Mouse (Mus musculus): ENCODE results near the gene Scamp5. TPM values are rescaled to one million over a fixed set of nuclear protein-coding genes. Genes with fewer than 3 reads are reported as not detected.

Gene Scamp5
- polyA plus RNA-seq, 1 experiment from 2014 or later = 10.5 TPM

- H3K4me3 ChIP-seq = no peak overlapping the region
- 0 out of 2 replicates have a peak overlapping the region, but pooled peaks have one; percentile 33 for H3K27ac ChIP-seq
- no peak for ATAC-seq
Observed at GRCm38 (mm10) chr9:57440620-57441019, 27.2 kb downstream of the Scamp5 start.

GRCm38 (mm10) chr9:57439522-57440295, 28.2 kb downstream of the Scamp5 start, which contains the start of gene Ppcdc:
Ppcdc (minus strand) TSS chr9:57440124.
- no peaks in the 10 kb centered on the region for H3K27me3 ChIP-seq (replicated peaks)
- H3K4me1 ChIP-seq = peaks cover 35% of the 10 kb centered on the region
- H3K36me3 ChIP-seq = peaks cover 6% of the 10 kb centered on the region; the same call in 1 of the 2 replicates
- peak within 1 kb of the TSS; percentile 67 for H3K4me3 ChIP-seq
- H3K27ac ChIP-seq = peak within 1 kb of the TSS; percentile 86
- H3K4me2 ChIP-seq = peak within 1 kb of the TSS; percentile 80
- peak within 1 kb of the TSS; percentile 79 for H3K9ac ChIP-seq
- 2% methylated on average over 32 of the region's 32 CpGs for WGBS (ENCODE audit: insufficient replicate concordance)
- peak; percentile 96 for ATAC-seq
- no peaks in the 10 kb centered on the region for H3K9me3 ChIP-seq (replicated peaks)

More at GRCm38 (mm10) chr9:57440620-57441019, 27.2 kb downstream of the Scamp5 start:
- H3K4me1 ChIP-seq = peaks cover 30% of the 10 kb centered on the region
- no peaks in the 10 kb centered on the region for H3K9me3 ChIP-seq (replicated peaks)
- H3K36me3 ChIP-seq = peaks cover 9% of the 10 kb centered on the region; the same call in 1 of the 2 replicates
- no peak overlapping the region for H3K9ac ChIP-seq
- H3K4me2 ChIP-seq = peak overlapping the region; percentile 80
- WGBS (ENCODE audit: insufficient replicate concordance) = 81% methylated on average over 1 of the region's 1 CpGs
- no peaks in the 10 kb centered on the region for H3K27me3 ChIP-seq (replicated peaks)

GRCm38 (mm10) chr9:57439083-57439482, 28.8 kb downstream of the Scamp5 start:
- H3K4me1 ChIP-seq = peaks cover 41% of the 10 kb centered on the region
- no peak for ATAC-seq
- peak overlapping the region; percentile 86 for H3K27ac ChIP-seq
- H3K36me3 ChIP-seq = peaks cover 6% of the 10 kb centered on the region; the same call in 1 of the 2 replicates
- peak overlapping the region; percentile 79 for H3K9ac ChIP-seq
- no peaks in the 10 kb centered on the region for H3K9me3 ChIP-seq (replicated peaks)
- no peaks in the 10 kb centered on the region for H3K27me3 ChIP-seq (replicated peaks)
- 29% methylated on average over 7 of the region's 7 CpGs for WGBS (ENCODE audit: insufficient replicate concordance)
- H3K4me3 ChIP-seq = peak overlapping the region; percentile 67
- peak overlapping the region; percentile 80 for H3K4me2 ChIP-seq

GRCm38 (mm10) chr9:57437896-57438614, 29.8 kb downstream of the Scamp5 start:
- no peak for ATAC-seq
- H3K9ac ChIP-seq = no peak overlapping the region
- no peak overlapping the region for H3K27ac ChIP-seq
- 52% methylated on average over 10 of the region's 10 CpGs for WGBS (ENCODE audit: insufficient replicate concordance)
- H3K27me3 ChIP-seq (replicated peaks) = no peaks in the 10 kb centered on the region
- H3K4me3 ChIP-seq = no peak overlapping the region
- H3K36me3 ChIP-seq = peaks cover 5% of the 10 kb centered on the region; the same call in 1 of the 2 replicates
- H3K4me1 ChIP-seq = peaks cover 50% of the 10 kb centered on the region
- H3K4me2 ChIP-seq = no peak overlapping the region
- no peaks in the 10 kb centered on the region for H3K9me3 ChIP-seq (replicated peaks)

- H3K27ac ChIP-seq = no peak overlapping the region
- no peak overlapping the region for H3K4me3 ChIP-seq
- H3K4me2 ChIP-seq = no peak overlapping the region
- no peak for ATAC-seq
- H3K27me3 ChIP-seq (replicated peaks) = no peaks in the 10 kb centered on the region
- H3K36me3 ChIP-seq = peaks cover 3% of the 10 kb centered on the region; the same call in 1 of the 2 replicates
- no peaks in the 10 kb centered on the region for H3K9me3 ChIP-seq (replicated peaks)
- no peak overlapping the region for H3K9ac ChIP-seq
- WGBS (ENCODE audit: insufficient replicate concordance) = 69% methylated on average over 5 of the region's 5 CpGs
- peaks cover 64% of the 10 kb centered on the region for H3K4me1 ChIP-seq
Observed at GRCm38 (mm10) chr9:57436166-57436565, 31.7 kb downstream of the Scamp5 start.

- WGBS (ENCODE audit: insufficient replicate concordance) = 45% methylated on average over 11 of the region's 11 CpGs
- Histone ChIP-seq H3K36me3 (peaks cover 3% of the 10 kb centered on the region; the same call in 1 of the 2 replicates), H3K4me1 (peaks cover 59% of the 10 kb centered on the region), H3K4me3 (no peak overlapping the region), H3K4me2 (no peak overlapping the region), H3K27ac (no peak overlapping the region), H3K9ac (no peak overlapping the region), H3K27me3 (replicated peaks) (no peaks in the 10 kb centered on the region), H3K9me3 (replicated peaks) (no peaks in the 10 kb centered on the region)
- no peak for ATAC-seq
Observed at GRCm38 (mm10) chr9:57434405-57435165, 33.3 kb downstream of the Scamp5 start.

GRCm38 (mm10) chr9:57433097-57434032, 34.5 kb downstream of the Scamp5 start:
- no peaks in the 10 kb centered on the region for H3K9me3 ChIP-seq (replicated peaks)
- no peak overlapping the region for H3K4me2 ChIP-seq
- WGBS (ENCODE audit: insufficient replicate concordance) = 14% methylated on average over 11 of the region's 11 CpGs
- peak; percentile 32 for ATAC-seq
- H3K9ac ChIP-seq = no peak overlapping the region; the same call in 1 of the 2 replicates
- no peak overlapping the region for H3K4me3 ChIP-seq
- H3K27me3 ChIP-seq (replicated peaks) = no peaks in the 10 kb centered on the region
- peaks cover 47% of the 10 kb centered on the region for H3K4me1 ChIP-seq
- H3K27ac ChIP-seq = peak overlapping the region; percentile 8; the same call in 1 of the 2 replicates
- peaks cover 3% of the 10 kb centered on the region; the same call in 1 of the 2 replicates for H3K36me3 ChIP-seq

- no peak overlapping the region for H3K4me3 ChIP-seq
- ATAC-seq = no peak
- H3K4me1 ChIP-seq = peaks cover 45% of the 10 kb centered on the region
- H3K9me3 ChIP-seq (replicated peaks) = no peaks in the 10 kb centered on the region
- H3K27ac ChIP-seq = no peak overlapping the region
- 75% methylated on average over 3 of the region's 3 CpGs for WGBS (ENCODE audit: insufficient replicate concordance)
- peaks cover 3% of the 10 kb centered on the region; the same call in 1 of the 2 replicates for H3K36me3 ChIP-seq
- H3K4me2 ChIP-seq = no peak overlapping the region
- H3K9ac ChIP-seq = no peak overlapping the region
- no peaks in the 10 kb centered on the region for H3K27me3 ChIP-seq (replicated peaks)
Observed at GRCm38 (mm10) chr9:57432480-57432879, 35.4 kb downstream of the Scamp5 start.

GRCm38 (mm10) chr9:57431202-57431601, 36.7 kb downstream of the Scamp5 start:
- 61% methylated on average over 9 of the region's 9 CpGs for WGBS (ENCODE audit: insufficient replicate concordance)
- Histone ChIP-seq H3K36me3 (peaks cover 3% of the 10 kb centered on the region; the same call in 1 of the 2 replicates), H3K27ac (no peak overlapping the region), H3K9me3 (replicated peaks) (no peaks in the 10 kb centered on the region), H3K9ac (no peak overlapping the region), H3K4me1 (peaks cover 45% of the 10 kb centered on the region), H3K4me2 (no peak overlapping the region), H3K27me3 (replicated peaks) (no peaks in the 10 kb centered on the region), H3K4me3 (no peak overlapping the region)
- no peak for ATAC-seq

GRCm38 (mm10) chr9:57428391-57428790, 39.5 kb downstream of the Scamp5 start:
- peaks cover 28% of the 10 kb centered on the region for H3K4me1 ChIP-seq
- H3K9ac ChIP-seq = no peak overlapping the region
- H3K27me3 ChIP-seq (replicated peaks) = no peaks in the 10 kb centered on the region
- no peak overlapping the region for H3K27ac ChIP-seq
- H3K4me3 ChIP-seq = no peak overlapping the region
- ATAC-seq = no peak
- no peak overlapping the region for H3K4me2 ChIP-seq
- no peaks in the 10 kb centered on the region for H3K9me3 ChIP-seq (replicated peaks)
- H3K36me3 ChIP-seq = peaks cover 3% of the 10 kb centered on the region; the same call in 1 of the 2 replicates
- 42% methylated on average over 4 of the region's 4 CpGs for WGBS (ENCODE audit: insufficient replicate concordance)

Measured in liver, embryonic 12.5 days (tissue).